Mouse (Mus musculus) forebrain, postnatal 0 days (tissue): ENCODE measurements at regions not wholly inside any gene's neighbourhood (a gene's known extent, or its start where the extent isn't known, plus 50 kb on each side); places are given as distances from the start of the nearest gene placed in this dataset.

ENCODE experiments used
- ATAC-seq: fragments of 200-750 bp; cut with Nextera tagmentation; 2 replicates; pipeline ENCODE4 v1.8.0; 2017; ENCODE audit warnings: mild to moderate bottlenecking, moderate library complexity
- DNase-seq: peaks from one replicate; pipeline ENCODE4 v3.0.0-alpha.2; 2015
- H3K27ac ChIP-seq: fragments of 300-500 bp; sonication (generic); 2 replicates; pipeline ENCODE4 v1.5.1; 2014; ENCODE audit warnings: low read depth, mild to moderate bottlenecking, antibody characterized with exemption, low read length, moderate library complexity, mixed read lengths
- H3K27me3 ChIP-seq: fragments of 300-500 bp; sonication (generic); 2 replicates; pipeline ENCODE4 v1.6.1; 2014; ENCODE audit warnings: mild to moderate bottlenecking, low read length, mixed read lengths; ENCODE audit not compliant: insufficient read depth
- H3K36me3 ChIP-seq: fragments of 300-500 bp; sonication (generic); 2 replicates; pipeline ENCODE4 v1.6.1; 2014; ENCODE audit warnings: mild to moderate bottlenecking, moderate library complexity; ENCODE audit not compliant: insufficient read depth
- H3K4me1 ChIP-seq: fragments of 300-500 bp; sonication (generic); 2 replicates; pipeline ENCODE4 v1.6.1; 2014; ENCODE audit warnings: antibody characterized with exemption; ENCODE audit not compliant: insufficient read depth
- H3K4me2 ChIP-seq: fragments of 300-500 bp; sonication (generic); 2 replicates; pipeline ENCODE4 v1.6.1; 2014; ENCODE audit warnings: low read depth, mild to moderate bottlenecking, moderate library complexity
- H3K4me3 ChIP-seq: fragments of 300-500 bp; sonication (generic); 2 replicates; pipeline ENCODE4 v1.5.1; 2014; ENCODE audit warnings: low read depth, low read length, mixed read lengths
- H3K9ac ChIP-seq: fragments of 300-500 bp; sonication (generic); 2 replicates; pipeline ENCODE4 v1.6.1; 2014; ENCODE audit warnings: mild to moderate bottlenecking
- H3K9me3 ChIP-seq: fragments of 300-500 bp; sonication (generic); 2 replicates; pipeline ENCODE4 v1.6.1; 2016; ENCODE audit warnings: low read length
- CTCF ChIP-seq: sonication (generic); IDR thresholded peaks from 2 replicates; pipeline ENCODE4 v1.5.1; 2016; ENCODE audit warnings: antibody characterized with exemption, control low read depth, low read depth
- WGBS: fragments of 180-500 bp; shearing (Covaris S2); extraction: QIAGEN DNeasy Blood & Tissue Kit; methylation state at CpG from one replicate; pipeline ENCODE4 v1.1.7; 2014; 5-methylcytosine and 5-hydroxymethylcytosine counted together

DNA sequence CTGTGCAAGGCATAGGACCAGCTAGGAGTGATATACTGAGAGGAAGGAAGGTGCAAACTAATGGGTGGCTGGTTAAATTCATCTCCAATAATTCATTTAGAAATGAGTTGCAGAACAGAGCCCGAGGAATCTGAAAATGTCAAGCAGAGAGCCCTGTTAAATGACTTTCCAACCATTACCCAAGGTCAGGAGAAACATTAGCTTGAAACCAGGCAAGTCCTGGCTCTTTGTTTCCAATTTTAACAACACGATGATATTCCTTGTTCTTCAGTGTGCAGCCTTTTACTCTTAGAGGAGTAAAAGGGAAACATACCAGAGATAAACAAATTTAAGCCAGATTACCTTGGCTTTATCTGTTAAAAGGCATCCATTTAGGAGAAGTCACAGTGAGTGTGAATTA, 2318.4 kb downstream of the Poteg start:
- Histone ChIP-seq H3K4me2 (no peak overlapping the region), H3K4me1 (no peaks in the 10 kb centered on the region), H3K27ac (no peak overlapping the region), H3K36me3 (no peaks in the 10 kb centered on the region), H3K9me3 (no peaks in the 10 kb centered on the region), H3K4me3 (no peak overlapping the region), H3K27me3 (no peaks in the 10 kb centered on the region), H3K9ac (no peak overlapping the region)
- TF ChIP-seq CTCF = no peak
- 72% methylated on average over 2 of the region's 2 CpGs for WGBS
- ATAC-seq (no peak), DNase-seq (no peak)

DNA sequence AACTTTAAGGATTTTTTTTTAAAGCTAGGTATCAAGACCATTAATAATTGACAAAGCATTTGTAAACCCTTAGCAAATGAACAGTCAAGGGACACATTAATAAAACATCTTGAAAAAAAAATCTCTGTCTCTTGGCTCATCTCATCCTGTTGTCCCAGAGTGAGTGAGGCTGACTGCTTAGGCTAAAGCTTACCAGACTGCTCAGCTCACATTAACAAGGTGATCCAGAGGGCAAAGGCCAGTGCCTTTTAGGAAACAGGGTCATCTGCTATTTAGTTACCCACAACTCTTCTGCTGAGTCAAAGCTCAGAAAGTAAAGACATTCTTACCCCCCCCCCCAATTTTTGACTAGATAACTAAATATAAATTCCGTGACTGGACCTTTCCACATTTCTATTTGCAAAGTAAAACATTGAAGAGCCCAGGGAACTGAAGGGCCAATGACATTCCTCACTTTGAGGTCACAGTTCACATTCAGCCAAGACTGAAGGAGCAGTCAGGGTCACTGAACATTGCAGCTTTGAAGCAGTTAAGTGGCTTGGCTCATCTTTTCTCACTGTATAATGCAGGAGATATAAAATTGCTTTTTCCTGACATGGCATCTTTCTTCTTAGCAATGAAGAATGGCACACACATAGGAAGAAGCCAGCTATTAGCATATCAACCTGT, 2318.9 kb downstream of the Poteg start:
- no peaks in the 10 kb centered on the region for H3K36me3 ChIP-seq
- no peak overlapping the region for H3K4me3 ChIP-seq
- no peaks in the 10 kb centered on the region for H3K4me1 ChIP-seq
- TF ChIP-seq CTCF = no peak
- no peaks in the 10 kb centered on the region for H3K9me3 ChIP-seq
- H3K4me2 ChIP-seq = no peak overlapping the region
- H3K9ac ChIP-seq = no peak overlapping the region
- 78% methylated on average over 1 of the region's 1 CpGs for WGBS
- ATAC-seq (no peak), DNase-seq (no peak)
- no peaks in the 10 kb centered on the region for H3K27me3 ChIP-seq
- H3K27ac ChIP-seq = no peak overlapping the region

DNA sequence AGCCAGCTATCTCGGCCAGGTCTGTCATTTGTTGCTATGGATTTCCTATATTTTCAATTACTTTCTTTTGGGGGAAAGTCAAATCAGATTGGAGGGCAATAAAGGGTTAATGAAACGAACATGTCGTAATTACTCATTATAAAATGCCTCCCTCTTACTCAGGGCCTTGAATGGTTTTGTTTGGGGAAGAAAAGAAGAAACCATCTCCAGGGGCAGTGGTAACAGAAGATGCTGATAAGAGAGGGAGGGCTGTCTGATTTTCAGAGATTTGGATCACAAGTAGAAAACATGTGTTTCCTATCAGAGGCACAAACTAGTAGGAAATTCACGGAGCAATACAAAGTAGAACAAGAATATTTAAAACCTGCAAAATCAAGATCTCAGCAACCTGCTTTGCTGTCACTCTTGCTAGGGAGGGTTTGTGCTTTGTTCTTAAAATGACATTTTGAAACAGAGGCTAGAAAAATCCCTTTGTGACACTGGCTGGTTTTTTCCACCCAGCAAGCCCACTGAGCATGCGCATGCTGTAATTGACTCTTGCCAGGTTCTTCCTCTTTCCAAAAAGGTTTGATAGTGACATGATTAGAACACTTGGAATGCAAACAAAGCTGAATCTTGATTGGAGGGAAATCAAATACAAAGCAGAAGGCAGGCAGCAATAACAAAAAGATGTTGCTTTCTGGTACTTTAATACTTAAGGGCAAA, 2329.8 kb downstream of the Poteg start:
- no peaks in the 10 kb centered on the region for H3K36me3 ChIP-seq
- H3K9ac ChIP-seq = peak overlapping the region; percentile 29; the same call in 1 of the 2 replicates
- no peak for TF ChIP-seq CTCF
- peak; percentile 90 for ATAC-seq
- no peaks in the 10 kb centered on the region for H3K9me3 ChIP-seq
- no peaks in the 10 kb centered on the region for H3K4me1 ChIP-seq
- 32% methylated on average over 5 of the region's 5 CpGs for WGBS
- H3K4me3 ChIP-seq = peak overlapping the region; percentile 6
- peak; percentile 79 for DNase-seq
- no peaks in the 10 kb centered on the region for H3K27me3 ChIP-seq
- H3K27ac ChIP-seq = peak overlapping the region; percentile 64
- H3K4me2 ChIP-seq = peak overlapping the region; percentile 29

DNA sequence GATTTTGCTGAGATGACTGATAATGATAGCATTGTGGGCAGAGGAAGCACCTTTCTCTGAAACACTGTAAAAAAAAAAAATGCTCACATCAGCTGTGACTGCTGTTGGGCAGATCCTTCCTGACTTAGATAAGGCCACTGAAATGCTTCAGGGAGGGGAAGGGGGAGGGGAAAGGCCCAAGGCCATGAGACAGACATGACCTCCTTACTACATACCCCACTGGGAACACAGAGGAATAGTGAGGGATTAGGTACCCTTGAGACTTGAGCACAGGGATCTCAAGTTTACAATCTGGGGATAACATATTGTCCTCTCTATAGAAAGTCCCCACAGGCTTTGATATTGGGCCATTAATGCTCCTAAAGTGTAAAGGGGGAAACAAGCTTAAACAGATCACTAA, 2341.7 kb downstream of the Poteg start:
- H3K27me3 ChIP-seq = no peaks in the 10 kb centered on the region
- no peak for ATAC-seq
- TF ChIP-seq CTCF = no peak
- no peak overlapping the region for H3K4me3 ChIP-seq
- no peaks in the 10 kb centered on the region for H3K36me3 ChIP-seq
- H3K4me2 ChIP-seq = no peak overlapping the region
- H3K9ac ChIP-seq = no peak overlapping the region
- no peak overlapping the region for H3K27ac ChIP-seq
- no peaks in the 10 kb centered on the region for H3K9me3 ChIP-seq
- DNase-seq = no peak
- no peaks in the 10 kb centered on the region for H3K4me1 ChIP-seq

DNA sequence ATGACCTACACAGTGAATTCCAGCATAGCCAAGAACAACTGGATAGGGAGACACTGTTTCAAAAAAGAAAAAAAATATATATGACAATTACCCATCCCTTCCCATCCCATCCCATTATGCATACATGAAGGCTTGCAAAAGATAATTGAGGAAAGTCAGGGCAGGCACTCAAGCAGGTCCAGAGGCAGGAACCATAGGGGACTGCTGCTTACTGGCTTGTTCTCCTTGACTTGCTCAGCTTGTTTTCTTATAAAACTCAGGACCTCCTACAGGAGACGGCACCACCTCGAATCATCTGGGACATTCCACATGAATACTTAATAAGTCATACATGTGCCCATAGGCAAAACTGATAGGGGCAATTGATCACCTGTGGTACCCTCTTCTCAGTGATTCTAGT, 2342.6 kb downstream of the Poteg start:
- H3K9ac ChIP-seq = no peak overlapping the region
- WGBS = 85% methylated on average over 2 of the region's 2 CpGs
- no peaks in the 10 kb centered on the region for H3K36me3 ChIP-seq
- H3K4me1 ChIP-seq = no peaks in the 10 kb centered on the region
- no peaks in the 10 kb centered on the region for H3K9me3 ChIP-seq
- H3K27ac ChIP-seq = no peak overlapping the region
- no peak overlapping the region for H3K4me2 ChIP-seq
- no peak for DNase-seq
- TF ChIP-seq CTCF = no peak
- ATAC-seq = no peak
- H3K4me3 ChIP-seq = no peak overlapping the region
- no peaks in the 10 kb centered on the region for H3K27me3 ChIP-seq

DNA sequence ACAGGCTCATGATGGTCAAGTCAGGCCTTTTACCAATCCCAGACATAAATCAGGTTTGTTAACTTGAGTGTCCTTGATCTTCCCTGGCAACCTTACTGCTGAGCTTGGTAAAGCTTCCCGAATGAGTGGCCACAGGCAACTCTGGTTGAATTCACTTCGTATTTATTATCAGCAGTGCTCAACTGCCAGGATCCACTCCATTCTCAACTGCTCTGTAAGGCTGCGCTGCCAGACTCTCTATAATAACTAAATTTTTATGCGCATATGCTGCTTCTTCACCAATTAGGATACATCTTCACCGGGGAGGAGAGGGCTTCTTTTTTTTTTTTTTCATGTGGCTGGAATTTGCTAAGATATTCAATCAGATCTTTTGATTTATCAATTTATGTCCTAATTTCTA, 2359.8 kb downstream of the Poteg start:
- DNase-seq (peak; percentile 16), ATAC-seq (no peak)
- WGBS = 43% methylated on average over 5 of the region's 5 CpGs
- no peaks in the 10 kb centered on the region for H3K27me3 ChIP-seq
- H3K27ac ChIP-seq = no peak overlapping the region
- 0 out of 2 replicates have a peak, but pooled peaks cover 4% of the 10 kb centered on the region for H3K9me3 ChIP-seq
- no peak overlapping the region for H3K9ac ChIP-seq
- no peak overlapping the region for H3K4me2 ChIP-seq
- no peaks in the 10 kb centered on the region for H3K36me3 ChIP-seq
- no peak overlapping the region for H3K4me3 ChIP-seq
- H3K4me1 ChIP-seq = no peaks in the 10 kb centered on the region
- TF ChIP-seq CTCF = no peak

DNA sequence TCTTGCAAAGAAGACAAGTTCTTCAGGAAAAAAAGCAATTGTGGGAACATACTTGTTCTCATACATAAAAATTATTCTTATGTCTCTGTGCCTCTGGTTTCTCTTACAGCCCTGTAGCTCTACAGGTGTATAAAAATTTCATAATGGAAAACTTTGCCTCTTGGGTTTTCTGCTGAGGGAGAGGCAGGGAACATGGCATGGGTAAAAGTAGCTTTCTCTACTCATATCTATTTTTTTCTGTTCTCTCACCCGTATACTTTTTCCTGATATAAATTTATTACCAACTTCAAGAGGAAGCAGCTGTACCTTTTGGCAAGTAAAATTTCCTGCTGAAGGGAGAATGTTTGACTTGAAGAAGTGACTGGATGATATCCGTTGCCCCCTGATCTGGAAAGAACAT, 2388.6 kb downstream of the Poteg start:
- 87% methylated on average over 2 of the region's 2 CpGs for WGBS
- H3K4me2 ChIP-seq = no peak overlapping the region
- H3K9me3 ChIP-seq = no peaks in the 10 kb centered on the region
- H3K4me3 ChIP-seq = no peak overlapping the region
- H3K27ac ChIP-seq = no peak overlapping the region
- H3K4me1 ChIP-seq = no peaks in the 10 kb centered on the region
- no peak for TF ChIP-seq CTCF
- no peaks in the 10 kb centered on the region for H3K36me3 ChIP-seq
- no peaks in the 10 kb centered on the region for H3K27me3 ChIP-seq
- no peak for DNase-seq
- no peak for ATAC-seq
- H3K9ac ChIP-seq = no peak overlapping the region
